Mouse (Mus musculus) urinary bladder, postnatal 14 days (tissue): Measurements from ENCODE around the gene Psmb10.
A peak's percentile ranks its signal among the peaks of the same experiment; 100 is the strongest.

ENCODE experiments used
- DNase-seq: peaks from one replicate; pipeline ENCODE4 v3.0.0; 2021; ENCODE audit warnings: low spot score

Psmb10 gene

DNA sequence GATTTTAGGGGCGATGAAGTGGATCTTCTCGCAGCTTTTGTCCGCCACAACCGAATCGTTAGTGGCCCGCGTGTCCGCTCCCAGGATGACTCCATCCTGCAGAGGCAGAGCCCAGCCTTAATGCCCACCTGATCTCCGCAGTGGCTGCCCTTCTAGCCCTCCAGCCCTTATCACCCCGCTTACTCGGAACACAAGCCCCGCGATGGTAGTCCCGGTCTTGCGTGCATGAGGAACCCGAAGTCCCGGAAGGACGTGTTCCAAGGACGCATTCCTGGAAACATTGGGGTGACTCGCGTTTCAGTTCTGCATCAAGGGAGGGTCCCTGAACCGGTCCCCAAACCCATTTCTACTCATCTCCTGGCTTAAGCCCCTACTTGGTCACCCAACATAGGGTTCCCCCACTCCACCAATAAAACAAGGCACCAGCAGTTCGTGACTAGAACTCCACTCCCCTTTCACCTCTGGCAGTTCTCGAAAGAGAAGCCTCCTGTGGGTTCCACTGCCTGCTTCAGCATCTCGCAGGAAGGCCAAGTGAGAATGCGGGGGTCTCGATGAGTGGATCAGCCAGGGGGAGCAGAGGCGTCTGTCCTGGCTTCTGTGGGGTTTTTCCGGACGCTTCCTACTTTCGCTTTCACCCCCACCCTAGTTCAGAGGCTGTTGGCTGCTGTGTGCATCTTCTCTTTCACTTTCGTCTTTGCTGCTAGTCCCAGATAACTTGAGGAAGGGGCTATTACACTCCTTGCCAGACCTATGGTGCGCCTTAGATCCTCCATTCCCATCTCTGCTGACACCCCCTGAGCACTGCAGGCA is 543 bp downstream of the Psmb10 start:
- DNase-seq: peak; percentile 30

DNA sequence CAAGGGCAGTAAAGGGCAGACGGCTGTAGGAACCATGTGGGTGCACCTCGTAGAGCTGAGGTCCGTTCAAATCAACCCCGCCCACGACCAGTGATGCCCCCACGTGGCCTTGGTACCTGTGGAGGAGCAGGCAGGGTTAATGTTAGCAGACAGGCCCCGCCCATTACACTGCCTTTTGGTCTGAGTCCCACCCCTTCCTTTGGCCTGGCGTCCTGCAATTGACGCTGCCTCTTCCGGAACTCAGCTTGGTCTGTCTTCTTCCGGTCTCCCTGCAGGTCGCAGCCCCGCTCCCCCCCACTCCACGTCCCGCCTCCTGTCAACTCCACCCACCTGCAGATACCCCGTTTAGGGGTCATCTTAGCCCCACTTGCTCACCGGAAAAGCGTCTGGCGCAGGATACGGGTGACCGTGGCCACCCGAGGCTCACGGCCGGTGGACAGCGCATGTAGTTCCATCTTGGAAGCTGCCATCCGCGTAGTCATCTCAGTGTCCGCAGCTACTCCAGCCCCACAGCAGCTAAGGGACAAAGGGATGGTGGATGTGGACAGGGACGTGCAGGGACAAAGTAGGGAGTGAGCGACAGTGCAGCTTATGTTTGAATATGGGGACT is 1.3 kb downstream of the Psmb10 start:
- DNase-seq: peak; percentile 88

DNA sequence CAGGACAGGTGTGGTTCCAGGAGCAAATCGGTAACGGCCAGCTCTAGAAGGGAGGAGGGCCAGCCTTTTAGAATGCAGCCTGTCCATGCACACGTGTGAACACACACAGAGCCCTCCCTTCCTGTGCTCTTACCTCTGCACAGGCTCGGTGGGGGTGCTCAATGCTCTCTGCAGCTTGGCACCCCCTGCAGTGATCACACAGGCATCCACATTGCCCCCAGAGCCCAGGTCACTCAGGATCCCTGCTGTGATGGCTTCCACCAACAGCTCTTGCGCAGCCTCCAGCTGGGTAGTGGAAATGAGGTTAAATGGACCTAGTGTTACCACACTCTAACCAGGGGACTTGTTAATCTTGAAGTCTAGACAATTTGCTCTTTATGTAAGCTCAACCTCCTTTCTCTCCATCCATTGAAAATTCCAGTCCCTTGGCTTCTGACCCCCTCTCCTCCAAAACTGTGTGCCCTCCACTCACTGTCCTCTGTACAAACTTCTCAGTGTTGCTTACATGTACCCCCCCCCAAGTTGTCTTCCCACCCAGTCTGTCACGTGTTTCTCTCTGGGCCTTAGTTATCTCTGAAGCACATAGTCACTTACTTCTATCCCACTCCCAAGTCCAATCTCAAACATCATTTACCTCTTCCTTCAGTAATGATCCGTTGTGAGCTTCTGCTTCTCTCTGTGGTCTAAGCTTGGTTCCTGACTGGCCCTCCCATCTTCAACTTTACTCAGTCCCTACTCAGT is 2.2 kb downstream of the Psmb10 start:
- DNase-seq: no peak

DNA sequence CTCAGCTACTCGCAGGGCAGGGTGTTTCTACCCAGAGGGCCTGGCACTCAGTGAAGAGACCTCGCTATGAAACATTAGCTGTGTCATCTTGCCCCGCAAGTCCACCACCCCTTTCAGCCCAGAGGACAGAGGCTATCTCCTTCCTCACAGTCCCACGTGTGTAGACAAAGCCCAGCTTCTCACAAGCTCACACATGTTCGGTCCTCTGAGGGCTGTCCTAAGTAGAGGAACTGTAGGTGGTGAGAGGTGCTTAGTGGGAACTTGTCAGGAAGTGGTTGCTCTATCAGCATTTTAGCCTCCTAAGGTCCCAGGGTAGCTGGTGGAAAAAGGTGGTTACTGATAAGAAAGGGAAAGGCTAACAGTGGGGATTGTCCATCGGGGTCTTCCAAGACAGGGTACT is 3.1 kb downstream of the Psmb10 start:
- no peak for DNase-seq

DNA sequence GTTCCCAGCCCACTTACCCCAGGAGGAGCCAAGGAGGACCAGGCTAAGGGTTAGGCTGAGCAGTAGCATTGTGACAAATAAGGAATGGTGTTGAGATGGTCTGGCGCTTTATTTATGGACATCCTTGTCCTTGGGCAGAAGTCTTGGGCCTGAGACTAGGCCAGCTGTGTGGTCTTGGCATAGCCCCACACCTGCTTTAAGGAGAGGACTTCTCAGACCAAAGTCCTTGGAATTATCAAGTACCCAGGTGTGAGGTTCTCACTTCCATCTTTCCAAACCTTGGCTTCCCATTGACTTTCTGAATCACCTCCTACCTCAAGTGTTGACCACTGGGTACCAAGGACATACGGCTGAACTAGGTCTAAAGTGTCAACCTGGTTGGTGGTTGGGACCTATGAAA is 4.5 kb downstream of the Psmb10 start, which contains the start of gene Ctrl:
Gene Ctrl (minus strand): TSS at position 101 of the 400 bp plus-strand sequence.
- no peak for DNase-seq

DNA sequence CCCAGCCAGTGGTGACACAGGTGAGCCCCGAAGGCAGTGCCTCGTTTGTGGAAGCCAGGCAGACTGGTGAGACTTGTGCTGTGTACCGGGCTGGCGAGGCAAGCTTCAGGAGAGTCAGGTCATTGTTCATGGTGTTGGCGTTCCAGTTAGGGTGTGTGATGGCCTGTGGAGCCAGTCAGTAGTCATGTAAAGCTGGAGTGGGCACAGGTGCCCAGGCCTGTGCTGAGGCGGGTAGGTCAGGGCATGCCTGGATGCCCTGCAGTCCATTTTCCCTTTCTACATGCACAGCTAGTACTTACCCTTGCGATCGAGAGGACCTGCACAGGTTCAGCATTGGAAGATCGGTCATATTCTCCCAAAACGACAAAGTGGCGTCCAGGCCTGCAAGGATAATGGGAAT is 5.7 kb downstream of the Psmb10 start:
- no peak for DNase-seq

DNA sequence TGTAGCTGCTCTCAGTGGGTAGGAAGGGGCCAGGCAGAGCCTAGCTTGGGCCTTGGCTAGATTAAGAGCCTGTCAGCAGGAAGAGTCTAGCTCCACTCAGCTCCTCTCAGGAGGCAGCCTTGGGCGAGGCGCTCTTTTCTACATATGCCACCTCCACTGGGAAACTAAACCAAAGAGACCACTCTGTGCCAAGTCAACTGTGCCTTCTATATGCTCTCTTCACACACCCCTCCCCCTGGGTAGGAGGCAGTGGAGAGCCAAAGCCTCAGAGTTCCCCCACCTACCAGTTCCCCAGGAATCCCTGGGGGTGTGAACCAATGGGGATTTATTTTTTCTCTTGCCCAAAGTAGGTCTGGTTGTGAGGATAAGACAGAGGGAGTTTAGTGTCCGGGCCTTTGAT is 7.0 kb downstream of the Psmb10 start:
- no peak for DNase-seq

DNA sequence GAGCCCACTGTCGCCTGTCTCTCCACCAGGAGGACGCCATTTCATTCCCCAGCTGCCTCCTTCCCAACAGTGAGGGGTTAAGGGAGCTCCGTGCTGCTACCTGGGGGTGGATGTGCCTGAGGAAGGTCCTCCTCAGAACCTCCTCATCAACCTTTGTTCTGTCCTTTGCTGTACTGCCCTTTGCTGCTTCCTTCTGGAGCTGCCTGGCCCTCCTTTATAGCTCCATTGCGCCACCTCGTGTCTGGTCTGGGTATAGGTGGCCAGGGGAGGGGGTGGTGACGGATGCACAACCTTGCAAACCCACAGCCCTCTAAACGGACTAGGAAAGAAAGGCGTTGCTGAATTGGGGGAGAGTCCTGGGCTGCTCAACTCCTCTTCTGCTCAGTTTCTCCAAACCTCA is 7.6 kb downstream of the Psmb10 start:
- DNase-seq: peak; percentile 86

DNA sequence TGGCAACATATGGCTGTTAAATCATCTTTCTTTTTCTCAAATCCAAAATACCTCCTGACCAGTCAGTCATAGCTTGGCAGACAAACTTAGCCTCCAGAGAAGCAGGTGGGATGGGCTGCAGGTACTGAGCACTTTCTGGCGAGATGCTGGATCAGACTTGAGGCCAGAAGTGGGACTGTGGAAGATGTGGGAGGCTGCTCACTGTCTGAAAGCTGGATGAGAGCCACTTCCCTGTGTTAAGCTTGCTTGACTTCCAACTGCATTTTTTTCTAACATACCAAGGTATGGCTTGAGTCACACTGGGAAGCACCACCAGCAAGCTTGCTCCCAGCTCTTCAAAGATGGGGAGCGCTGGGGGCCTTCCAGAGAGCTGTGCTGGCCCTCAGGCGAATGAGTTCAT is 13.1 kb downstream of the Psmb10 start:
- no peak for DNase-seq

DNA sequence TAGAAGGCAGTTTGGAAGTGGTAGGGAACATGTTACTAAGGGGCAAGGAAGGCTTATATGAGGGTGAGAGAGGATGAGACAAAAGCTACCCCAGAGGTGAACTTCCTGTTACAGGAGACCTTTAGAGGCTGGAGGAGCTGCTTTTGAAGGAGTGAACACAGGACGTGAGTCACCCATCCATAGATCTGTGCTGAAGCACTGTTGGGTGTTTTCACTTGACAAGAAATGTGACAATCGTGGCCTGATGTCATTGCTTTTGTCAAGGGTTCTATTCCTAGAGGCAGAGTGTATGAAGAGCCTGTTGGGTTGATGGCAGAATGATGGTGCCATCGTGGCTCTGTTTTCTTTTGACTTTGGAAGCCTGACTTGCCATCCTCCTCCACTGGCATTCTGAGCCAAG is 18.9 kb downstream of the Psmb10 start:
- no peak for DNase-seq

DNA sequence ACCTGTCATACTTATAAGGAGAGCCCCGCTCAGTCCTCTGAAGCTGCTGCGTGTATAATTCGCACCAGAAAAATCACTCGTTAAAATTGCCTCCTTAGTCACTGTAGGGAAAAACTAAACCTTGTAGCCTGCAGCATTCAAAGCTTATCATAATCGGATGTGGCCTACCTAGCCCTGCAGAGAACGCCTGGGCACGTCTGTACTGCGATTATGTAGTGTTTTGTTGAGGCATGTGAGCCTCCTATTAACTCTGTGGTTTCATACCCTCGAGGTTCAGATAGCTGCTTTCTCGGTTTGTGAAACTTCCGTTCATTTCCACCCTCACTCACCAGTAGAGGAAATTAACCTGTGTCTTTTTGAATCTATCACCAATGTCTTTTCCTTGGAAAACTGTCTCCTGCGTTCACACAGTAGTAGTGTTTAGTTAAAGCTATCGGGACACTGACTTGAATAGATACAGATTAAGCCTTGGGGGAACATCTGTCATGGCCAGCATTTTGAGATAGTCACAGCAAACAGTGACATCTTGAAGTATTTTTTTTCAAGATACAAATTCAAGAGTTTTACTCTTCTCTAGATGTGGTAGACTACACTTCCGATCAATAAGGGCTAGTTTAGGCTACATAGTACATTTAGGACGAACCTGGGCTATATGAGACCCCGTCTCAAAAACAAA is 37.2 kb downstream of the Psmb10 start:
- DNase-seq: no peak

DNA sequence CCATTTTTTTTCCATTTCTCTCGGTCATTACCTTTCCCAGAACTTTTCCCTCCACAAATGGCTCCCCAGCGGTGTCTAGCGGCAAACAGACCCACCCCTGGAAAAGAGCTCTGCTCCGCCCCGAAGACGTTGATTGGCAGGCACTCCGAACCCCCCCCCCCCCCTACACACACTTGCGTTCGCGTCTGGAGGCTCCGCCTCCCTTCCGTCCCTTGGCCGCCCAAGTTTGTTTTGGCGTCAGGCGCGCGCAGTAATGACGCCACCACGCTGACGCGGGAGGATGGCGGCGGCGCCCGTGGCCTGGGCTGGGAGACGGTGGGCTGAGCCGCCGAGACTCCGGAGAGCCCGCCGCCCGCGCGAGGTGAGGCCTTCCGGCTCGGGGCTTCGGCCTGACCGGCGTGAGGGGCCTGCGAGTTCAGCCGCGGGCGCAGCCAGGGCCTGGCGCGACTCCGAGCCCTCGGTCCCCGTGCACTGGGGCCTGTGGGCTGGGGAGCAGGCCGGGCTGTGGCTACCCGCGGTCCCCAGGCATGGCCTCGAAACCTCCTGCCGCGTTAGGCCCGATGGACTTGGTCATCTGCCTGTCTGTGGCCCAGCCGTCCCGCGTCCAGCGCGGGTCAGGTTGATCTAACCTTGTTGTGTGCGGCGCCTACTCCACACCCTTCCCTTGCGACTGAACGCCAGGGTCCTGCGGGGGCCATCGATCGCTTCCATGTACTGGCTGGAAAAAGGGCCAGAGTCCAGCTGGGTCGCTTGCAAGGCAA is 37.9 kb downstream of the Psmb10 start, which contains the start of gene Pskh1:
Gene Pskh1 (plus strand): TSS at position 262 of the 761 bp plus-strand sequence.
- DNase-seq: peak; percentile 92

DNA sequence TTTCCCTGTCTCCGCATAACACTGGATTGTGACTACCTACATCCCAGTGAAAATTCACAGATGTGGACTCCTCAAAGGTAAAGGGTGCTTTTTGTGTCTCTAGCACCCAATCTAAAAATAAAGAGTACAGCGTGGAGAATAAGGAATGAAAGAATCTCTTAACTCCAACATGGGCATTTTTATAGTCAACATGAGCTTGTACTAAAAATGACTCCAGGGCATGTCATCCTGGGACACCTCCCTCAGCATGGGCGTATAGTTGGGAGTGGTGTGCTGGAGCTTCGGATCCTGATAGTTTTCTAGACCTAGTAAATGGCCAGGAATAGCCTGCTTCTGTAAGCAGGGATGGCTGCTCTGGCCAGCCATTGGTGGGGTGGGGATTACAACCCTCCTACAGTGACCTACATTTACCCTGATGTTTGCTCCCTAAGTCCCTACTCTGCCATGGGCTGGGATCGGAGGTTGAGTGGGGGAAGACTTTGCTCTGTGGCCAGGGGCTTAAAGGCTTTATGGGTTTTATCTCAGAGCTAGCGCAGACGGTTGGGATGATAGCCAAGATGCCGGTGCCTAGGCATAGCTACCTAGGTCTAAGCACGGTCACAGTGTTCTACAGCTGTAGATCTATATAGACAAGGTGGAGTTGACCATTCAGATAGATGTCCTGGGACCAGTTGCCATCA is 40.3 kb downstream of the Psmb10 start:
- no peak for DNase-seq

DNA sequence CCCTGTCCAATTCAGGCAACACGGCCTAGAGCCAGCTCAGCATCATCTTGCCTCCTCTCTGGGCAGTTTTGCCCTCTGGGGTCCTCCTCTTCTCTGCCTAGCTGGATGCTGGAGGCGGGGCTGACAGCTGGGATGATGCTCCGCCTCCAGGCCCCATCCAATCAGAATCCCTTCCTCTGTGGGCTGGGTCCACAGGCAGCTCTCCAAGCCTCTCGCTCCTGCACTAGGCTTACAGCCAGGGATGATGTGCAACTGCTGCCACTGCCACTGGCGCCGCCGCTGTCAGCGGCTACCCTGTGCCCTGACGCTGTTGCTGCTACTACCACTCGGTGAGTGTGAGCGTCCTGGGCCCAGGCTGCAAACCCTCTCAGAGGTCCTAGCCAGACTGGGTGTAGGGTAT is 44.9 kb downstream of the Psmb10 start, which contains the start of gene Nrn1l:
Gene Nrn1l (plus strand): TSS at position 229 of the 400 bp plus-strand sequence.
- peak; percentile 70 for DNase-seq

DNA sequence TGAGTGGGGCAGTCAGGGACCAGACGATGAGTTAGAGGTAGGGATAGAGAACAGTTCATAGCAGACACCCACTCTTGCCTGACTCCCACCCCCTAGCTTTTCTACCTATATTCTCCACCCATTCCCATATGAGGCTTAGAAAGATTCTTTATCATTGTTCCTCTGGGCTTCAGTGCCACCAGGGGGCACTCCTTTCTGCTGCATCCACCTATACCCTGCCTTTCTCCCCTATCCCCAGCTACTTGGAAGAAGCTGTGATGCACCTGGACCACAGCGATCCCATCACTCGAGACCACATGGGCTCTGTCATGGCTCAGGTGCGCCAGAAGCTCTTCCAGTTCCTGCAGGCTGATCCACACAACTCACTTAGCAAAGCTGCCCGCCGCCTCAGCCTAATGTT is 45.8 kb downstream of the Psmb10 start:
- peak; percentile 16 for DNase-seq

DNA sequence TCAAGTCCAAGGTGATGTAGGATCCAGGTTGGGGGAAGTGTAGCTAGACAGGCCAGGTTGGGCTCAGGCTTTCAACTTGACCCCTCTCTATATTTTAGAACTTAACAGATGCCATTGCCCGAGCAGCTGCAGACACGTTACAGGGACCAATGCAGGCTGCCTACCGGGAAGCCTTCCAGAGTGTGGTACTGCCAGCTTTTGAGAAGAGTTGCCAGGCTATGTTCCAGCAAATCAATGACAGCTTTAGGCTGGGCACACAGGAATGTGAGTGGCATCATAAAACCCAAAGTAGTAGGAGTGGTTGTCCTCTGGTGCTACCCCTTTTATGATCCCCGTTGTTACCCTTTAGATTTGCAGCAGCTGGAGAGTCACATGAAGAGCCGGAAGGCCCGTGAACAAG is 47.4 kb downstream of the Psmb10 start:
- no peak for DNase-seq

DNA sequence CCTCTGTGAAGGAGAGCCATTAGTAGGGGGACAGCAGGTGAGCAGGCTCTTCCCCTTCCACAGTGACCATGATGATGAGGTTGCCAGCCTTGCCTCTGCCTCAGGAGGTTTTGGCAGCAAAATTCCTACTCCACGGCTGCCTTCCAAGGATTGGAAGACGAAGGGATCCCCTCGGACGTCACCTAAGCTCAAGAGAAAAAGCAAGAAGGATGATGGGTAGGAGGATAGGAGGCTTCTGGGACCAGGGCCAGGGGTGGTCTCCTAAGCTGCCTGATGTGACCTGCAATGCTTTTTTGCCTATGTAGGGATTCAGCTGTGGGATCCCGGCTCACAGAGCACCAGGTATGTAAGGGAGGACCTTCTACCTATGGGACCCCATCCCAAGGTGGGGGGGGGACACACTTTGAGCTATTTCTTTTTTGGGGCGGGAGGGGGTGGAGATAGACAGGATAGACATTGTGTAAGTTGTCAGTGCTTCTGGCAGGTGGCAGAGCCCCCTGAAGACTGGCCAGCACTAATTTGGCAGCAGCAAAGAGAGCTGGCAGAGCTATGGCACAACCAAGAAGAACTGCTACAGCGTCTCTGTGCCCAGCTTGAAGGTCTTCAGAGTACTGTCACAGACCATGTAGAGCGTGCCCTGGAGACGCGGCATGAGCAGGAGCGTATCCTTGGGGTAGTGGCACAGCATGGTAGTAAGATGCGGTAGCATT is 48.3 kb downstream of the Psmb10 start:
- no peak for DNase-seq
